Mouse (Mus musculus): ENCODE measurements at regions not wholly inside any gene's neighbourhood (a gene's known extent, or its start where the extent isn't known, plus 50 kb on each side); places are given as distances from the start of the nearest gene placed in this dataset.

DNA sequence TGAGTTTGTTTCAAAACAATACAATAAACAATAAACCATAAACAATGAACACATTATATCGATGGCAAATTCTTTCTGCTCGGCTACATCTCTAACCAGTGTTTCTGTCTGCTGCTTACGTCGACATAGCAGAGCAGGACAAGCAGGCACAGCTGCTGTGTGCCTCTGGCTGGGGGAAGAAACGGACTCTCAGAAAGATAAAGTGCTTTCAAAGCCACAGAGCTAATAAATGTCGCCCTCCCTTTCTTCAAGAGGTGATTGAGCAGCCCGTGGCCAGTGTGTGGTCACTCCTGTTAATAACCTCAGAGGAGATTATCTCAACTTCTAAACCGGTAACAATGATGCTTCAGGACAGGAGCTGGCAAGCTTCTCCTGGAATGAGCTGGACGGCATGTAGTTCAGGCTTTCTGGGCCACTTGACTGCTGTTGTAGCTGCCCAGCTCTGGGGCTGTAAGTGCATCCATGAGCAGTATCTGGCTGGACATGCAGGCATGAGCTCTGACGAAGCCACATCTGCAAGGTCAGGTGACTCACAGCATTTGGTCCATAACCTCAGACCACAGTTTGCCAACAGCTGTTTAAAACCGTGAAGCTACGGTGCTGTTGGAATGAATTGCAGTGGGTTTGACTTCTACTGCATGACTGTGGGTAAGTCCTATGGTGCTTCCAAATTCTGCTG lies 55.6 kb downstream of the Evx1 start:
- peaks cover 18% of the 10 kb centered on the region for H3K4me1 ChIP-seq (ENCODE audit: control insufficient read depth, insufficient read depth, low read length)
- H3K4me2 ChIP-seq (ENCODE audit: low read length): no peak overlapping the region
- H3K27me3 ChIP-seq (replicated peaks; ENCODE audit: control insufficient read depth, insufficient read depth, low read length): no peaks in the 10 kb centered on the region
- no peak for DNase-seq (ENCODE audit: low spot score)
- H3K9ac ChIP-seq (ENCODE audit: low read length): no peak overlapping the region
- no peak overlapping the region for H3K27ac ChIP-seq (ENCODE audit: low read depth, low read length)
- ATAC-seq: no peak
- 39% methylated on average over 12 of the region's 12 CpGs for WGBS
- H3K4me3 ChIP-seq (ENCODE audit: low read depth, low read length): no peak overlapping the region
- no peaks in the 10 kb centered on the region for H3K36me3 ChIP-seq (ENCODE audit: control insufficient read depth, insufficient read depth, low read length)
- H3K9me3 ChIP-seq (replicated peaks; ENCODE audit: control insufficient read depth, low read length): no peaks in the 10 kb centered on the region

DNA sequence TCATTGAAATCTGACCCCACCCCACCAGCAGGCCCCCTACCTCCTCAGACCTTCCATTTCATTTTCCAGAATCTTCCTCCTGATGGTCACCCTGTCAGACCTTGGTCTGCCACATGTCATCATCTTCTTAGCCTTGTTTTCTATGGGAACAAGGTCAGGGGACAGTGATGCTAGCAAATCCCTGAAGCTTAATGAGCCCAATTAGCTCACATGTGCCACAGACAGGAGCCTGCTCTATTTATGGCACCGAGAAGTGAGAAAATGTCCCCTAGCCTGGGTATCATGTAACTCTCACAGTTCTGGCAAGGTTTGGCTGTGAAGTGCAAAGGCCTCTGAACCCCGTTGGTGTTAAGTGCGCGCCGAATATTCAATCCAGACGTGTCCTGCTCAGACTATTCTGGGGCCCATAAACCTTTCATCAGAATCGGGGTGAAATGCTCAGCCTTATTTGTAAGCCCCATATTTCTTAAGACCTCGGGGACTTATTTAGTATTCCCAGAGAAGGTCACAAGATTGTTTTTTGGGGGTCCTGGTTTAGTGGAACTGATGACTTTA lies 57.6 kb downstream of the Evx1 start:
- no peak overlapping the region for H3K4me2 ChIP-seq (ENCODE audit: low read length)
- peaks cover 14% of the 10 kb centered on the region for H3K4me1 ChIP-seq (ENCODE audit: control insufficient read depth, insufficient read depth, low read length)
- DNase-seq (ENCODE audit: low spot score): no peak
- no peaks in the 10 kb centered on the region for H3K9me3 ChIP-seq (replicated peaks; ENCODE audit: control insufficient read depth, low read length)
- 78% methylated on average over 8 of the region's 8 CpGs for WGBS
- H3K9ac ChIP-seq (ENCODE audit: low read length): no peak overlapping the region
- no peaks in the 10 kb centered on the region for H3K36me3 ChIP-seq (ENCODE audit: control insufficient read depth, insufficient read depth, low read length)
- no peak for ATAC-seq
- no peak overlapping the region for H3K4me3 ChIP-seq (ENCODE audit: low read depth, low read length)
- no peak overlapping the region for H3K27ac ChIP-seq (ENCODE audit: low read depth, low read length)
- no peaks in the 10 kb centered on the region for H3K27me3 ChIP-seq (replicated peaks; ENCODE audit: control insufficient read depth, insufficient read depth, low read length)

DNA sequence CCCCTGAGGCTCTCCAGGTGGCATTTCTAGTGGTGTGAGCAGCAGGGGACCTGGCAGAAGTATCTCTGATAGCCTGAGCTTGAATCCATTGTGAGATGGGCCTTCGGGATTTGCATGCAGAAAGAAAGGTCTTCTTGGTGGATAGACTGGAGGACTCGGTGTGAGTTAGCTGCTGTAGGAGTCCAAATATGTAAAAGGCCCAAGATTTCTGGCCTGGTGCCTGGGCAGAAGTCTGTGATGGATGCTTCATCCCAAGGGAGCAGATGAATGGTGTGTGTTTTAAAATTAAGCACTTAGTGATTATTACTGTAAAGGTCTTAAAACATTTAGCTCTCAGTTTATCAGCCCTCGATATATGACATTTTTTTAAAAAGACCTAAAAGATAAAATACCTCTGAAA lies 65.8 kb downstream of the Evx1 start:
- no peak for DNase-seq (ENCODE audit: low spot score)
- H3K9ac ChIP-seq (ENCODE audit: low read length): no peak overlapping the region

DNA sequence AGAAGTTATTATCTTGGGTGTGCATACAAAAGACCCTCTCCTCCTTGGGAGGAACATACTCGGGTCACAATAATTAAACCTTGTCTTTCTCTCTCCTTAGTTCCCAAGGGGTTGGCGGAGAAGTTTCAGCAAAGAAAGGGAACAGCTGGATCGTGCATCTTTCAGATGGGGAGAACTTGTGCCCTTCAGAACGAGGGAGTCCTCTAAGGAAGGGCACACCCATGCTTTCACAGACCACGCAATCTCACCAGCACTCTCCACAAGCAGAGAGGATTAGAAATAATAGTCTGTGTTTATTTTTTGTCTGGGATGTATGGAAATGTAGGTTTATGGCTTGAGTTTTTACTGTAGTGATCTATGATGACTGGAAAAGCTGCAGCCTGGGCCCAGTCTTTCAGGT lies 66.3 kb downstream of the Evx1 start:
- no peaks in the 10 kb centered on the region for H3K27me3 ChIP-seq (replicated peaks; ENCODE audit: control insufficient read depth, insufficient read depth, low read length)
- no peak overlapping the region for H3K9ac ChIP-seq (ENCODE audit: low read length)
- H3K4me1 ChIP-seq (ENCODE audit: control insufficient read depth, insufficient read depth, low read length): no peaks in the 10 kb centered on the region
- no peak overlapping the region for H3K4me2 ChIP-seq (ENCODE audit: low read length)
- H3K4me3 ChIP-seq (ENCODE audit: low read depth, low read length): no peak overlapping the region
- H3K27ac ChIP-seq (ENCODE audit: low read depth, low read length): no peak overlapping the region
- no peak for ATAC-seq
- no peaks in the 10 kb centered on the region for H3K36me3 ChIP-seq (ENCODE audit: control insufficient read depth, insufficient read depth, low read length)
- no peaks in the 10 kb centered on the region; the same call in 1 of the 2 replicates for H3K9me3 ChIP-seq (replicated peaks; ENCODE audit: control insufficient read depth, low read length)
- no peak for DNase-seq (ENCODE audit: low spot score)
- WGBS: 69% methylated on average over 5 of the region's 5 CpGs

More for the DNA sequence above, 65.8 kb downstream of the Evx1 start:
- no peaks in the 10 kb centered on the region; the same call in 1 of the 2 replicates for H3K9me3 ChIP-seq (replicated peaks; ENCODE audit: control insufficient read depth, low read length)
- no peak for ATAC-seq
- H3K36me3 ChIP-seq (ENCODE audit: control insufficient read depth, insufficient read depth, low read length): no peaks in the 10 kb centered on the region
- H3K27me3 ChIP-seq (replicated peaks; ENCODE audit: control insufficient read depth, insufficient read depth, low read length): no peaks in the 10 kb centered on the region
- H3K4me1 ChIP-seq (ENCODE audit: control insufficient read depth, insufficient read depth, low read length): no peaks in the 10 kb centered on the region
- H3K27ac ChIP-seq (ENCODE audit: low read depth, low read length): no peak overlapping the region
- no peak overlapping the region for H3K4me3 ChIP-seq (ENCODE audit: low read depth, low read length)
- H3K4me2 ChIP-seq (ENCODE audit: low read length): no peak overlapping the region
- 83% methylated on average over 3 of the region's 3 CpGs for WGBS

DNA sequence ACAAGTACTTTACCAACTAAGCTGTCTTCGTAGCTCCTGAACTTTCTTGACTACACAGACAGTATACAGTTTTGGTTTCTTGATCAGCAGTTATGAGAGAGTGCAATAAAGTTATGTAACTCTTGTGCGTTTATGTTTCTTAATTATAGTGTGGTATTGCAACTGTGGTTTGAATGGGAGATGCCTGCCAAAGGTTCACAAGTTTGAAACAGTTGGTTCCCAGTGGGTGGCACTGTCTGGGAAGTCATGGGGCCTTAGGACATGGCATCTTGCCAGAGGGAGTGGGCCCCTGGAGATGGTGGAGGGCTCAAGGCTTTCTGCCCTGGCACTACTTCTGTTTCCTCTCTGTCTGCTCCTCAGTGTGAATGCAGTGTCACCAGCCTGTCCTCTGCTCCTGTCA lies 71.7 kb downstream of the Evx1 start:
- Histone ChIP-seq H3K9ac (ENCODE audit: low read length) (no peak overlapping the region), H3K36me3 (ENCODE audit: control insufficient read depth, insufficient read depth, low read length) (no peaks in the 10 kb centered on the region), H3K4me3 (ENCODE audit: low read depth, low read length) (no peak overlapping the region), H3K4me1 (ENCODE audit: control insufficient read depth, insufficient read depth, low read length) (no peaks in the 10 kb centered on the region), H3K9me3 (replicated peaks; ENCODE audit: control insufficient read depth, low read length) (no peaks in the 10 kb centered on the region; the same call in 1 of the 2 replicates), H3K27ac (ENCODE audit: low read depth, low read length) (no peak overlapping the region), H3K27me3 (replicated peaks; ENCODE audit: control insufficient read depth, insufficient read depth, low read length) (no peaks in the 10 kb centered on the region), H3K4me2 (ENCODE audit: low read length) (no peak overlapping the region)
- no peak for ATAC-seq
- DNase-seq (ENCODE audit: low spot score): no peak
- 93% methylated on average over 2 of the region's 2 CpGs for WGBS

DNA sequence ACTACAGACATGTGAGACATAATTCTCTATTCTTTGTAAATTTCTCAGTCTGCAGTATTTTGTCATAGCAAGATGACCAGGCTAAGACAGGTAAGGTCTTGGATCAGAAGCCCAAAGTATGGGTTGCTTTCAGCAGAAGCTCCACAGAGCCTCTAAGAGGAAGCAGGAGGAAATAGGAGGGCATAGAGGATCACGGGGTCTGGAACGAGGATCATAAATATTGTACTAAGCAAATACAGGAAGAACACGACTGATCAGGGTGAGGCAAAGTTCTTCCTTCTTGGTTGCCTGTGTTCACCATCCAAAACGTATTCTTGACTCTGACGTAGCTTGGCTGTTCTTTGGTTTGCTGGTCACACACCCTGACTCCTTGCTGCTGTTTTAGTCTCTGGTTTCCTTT lies 88.1 kb downstream of the Evx1 start:
- H3K4me3 ChIP-seq (ENCODE audit: low read depth, low read length): no peak overlapping the region
- H3K36me3 ChIP-seq (ENCODE audit: control insufficient read depth, insufficient read depth, low read length): no peaks in the 10 kb centered on the region
- ATAC-seq (no peak), DNase-seq (ENCODE audit: low spot score) (no peak)
- no peaks in the 10 kb centered on the region for H3K4me1 ChIP-seq (ENCODE audit: control insufficient read depth, insufficient read depth, low read length)
- H3K27me3 ChIP-seq (replicated peaks; ENCODE audit: control insufficient read depth, insufficient read depth, low read length): no peaks in the 10 kb centered on the region
- no peak overlapping the region for H3K27ac ChIP-seq (ENCODE audit: low read depth, low read length)
- no peak overlapping the region for H3K9ac ChIP-seq (ENCODE audit: low read length)
- no peaks in the 10 kb centered on the region for H3K9me3 ChIP-seq (replicated peaks; ENCODE audit: control insufficient read depth, low read length)
- 89% methylated on average over 5 of the region's 5 CpGs for WGBS
- H3K4me2 ChIP-seq (ENCODE audit: low read length): no peak overlapping the region

DNA sequence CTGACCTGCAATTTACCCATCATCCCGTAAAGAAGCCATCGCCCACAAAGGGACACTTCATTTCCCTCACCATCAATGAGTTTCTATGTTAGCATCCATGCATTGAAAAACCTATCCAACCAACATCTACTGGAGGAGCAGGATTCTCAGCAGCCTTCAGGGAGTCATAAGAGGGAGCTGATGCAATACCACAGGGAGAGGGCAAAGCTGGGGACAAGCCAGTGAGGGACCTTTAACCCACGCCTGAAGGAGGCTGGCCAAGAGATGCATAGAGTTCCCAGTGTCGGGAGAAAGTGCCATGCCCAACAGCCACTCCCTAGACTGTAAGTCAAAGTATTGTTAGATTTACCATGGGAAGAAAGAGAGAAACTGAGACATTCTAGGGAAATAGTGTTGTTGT lies 96.7 kb downstream of the Evx1 start:
- DNase-seq (ENCODE audit: low spot score) (no peak), ATAC-seq (no peak)
- Histone ChIP-seq H3K9ac (ENCODE audit: low read length) (no peak overlapping the region), H3K36me3 (ENCODE audit: control insufficient read depth, insufficient read depth, low read length) (no peaks in the 10 kb centered on the region), H3K4me1 (ENCODE audit: control insufficient read depth, insufficient read depth, low read length) (no peaks in the 10 kb centered on the region), H3K9me3 (replicated peaks; ENCODE audit: control insufficient read depth, low read length) (no peaks in the 10 kb centered on the region), H3K4me2 (ENCODE audit: low read length) (no peak overlapping the region), H3K4me3 (ENCODE audit: low read depth, low read length) (no peak overlapping the region), H3K27ac (ENCODE audit: low read depth, low read length) (no peak overlapping the region), H3K27me3 (replicated peaks; ENCODE audit: control insufficient read depth, insufficient read depth, low read length) (no peaks in the 10 kb centered on the region)
- 89% methylated on average over 4 of the region's 4 CpGs for WGBS

DNA sequence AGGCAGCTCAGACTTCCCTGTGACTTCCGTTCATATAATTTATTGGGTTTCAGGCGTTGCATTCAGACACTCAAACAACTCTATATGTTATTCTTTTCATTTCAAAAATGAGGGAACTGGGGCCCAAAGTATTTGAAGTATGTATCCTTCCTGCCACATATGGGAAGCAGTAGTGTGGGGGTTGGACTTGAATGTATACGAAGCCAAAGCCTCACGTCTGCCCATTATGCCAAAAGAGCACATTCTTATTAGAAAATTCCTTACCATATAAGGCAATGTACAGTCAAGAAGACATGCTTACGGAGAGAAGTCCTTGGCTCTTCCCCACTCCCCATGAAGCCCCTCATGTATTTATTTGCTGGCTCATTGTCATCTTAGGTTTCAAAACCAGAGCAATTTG lies 97.4 kb downstream of the Evx1 start:
- H3K36me3 ChIP-seq (ENCODE audit: control insufficient read depth, insufficient read depth, low read length): no peaks in the 10 kb centered on the region
- H3K4me1 ChIP-seq (ENCODE audit: control insufficient read depth, insufficient read depth, low read length): no peaks in the 10 kb centered on the region
- no peak overlapping the region for H3K9ac ChIP-seq (ENCODE audit: low read length)
- H3K4me2 ChIP-seq (ENCODE audit: low read length): no peak overlapping the region
- H3K9me3 ChIP-seq (replicated peaks; ENCODE audit: control insufficient read depth, low read length): no peaks in the 10 kb centered on the region
- H3K27me3 ChIP-seq (replicated peaks; ENCODE audit: control insufficient read depth, insufficient read depth, low read length): no peaks in the 10 kb centered on the region
- no peak overlapping the region for H3K27ac ChIP-seq (ENCODE audit: low read depth, low read length)
- ATAC-seq (no peak), DNase-seq (ENCODE audit: low spot score) (no peak)
- no peak overlapping the region for H3K4me3 ChIP-seq (ENCODE audit: low read depth, low read length)
- WGBS: 86% methylated on average over 5 of the region's 5 CpGs

DNA sequence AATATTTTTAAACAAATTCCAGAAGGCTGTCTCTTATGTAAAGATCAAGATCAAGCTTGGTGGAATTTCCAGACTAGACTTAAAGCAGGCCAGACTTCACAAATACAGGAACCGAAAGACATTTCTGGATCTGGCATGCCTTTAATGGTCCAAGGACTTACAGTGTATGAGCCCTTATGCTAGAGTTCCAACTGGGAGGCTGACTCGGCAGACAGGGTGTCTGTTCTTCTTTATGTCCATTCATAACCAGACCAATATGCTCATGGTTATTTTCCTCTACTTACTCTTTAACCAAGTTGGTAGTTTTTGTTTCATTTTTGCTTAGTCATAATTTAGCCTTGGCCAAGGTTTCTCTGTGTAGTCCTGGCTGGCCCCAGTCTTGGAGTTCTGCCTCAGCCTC lies 98.0 kb downstream of the Evx1 start:
- H3K4me3 ChIP-seq (ENCODE audit: low read depth, low read length): no peak overlapping the region
- H3K4me2 ChIP-seq (ENCODE audit: low read length): no peak overlapping the region
- DNase-seq (ENCODE audit: low spot score): no peak
- no peak overlapping the region for H3K27ac ChIP-seq (ENCODE audit: low read depth, low read length)
- 95% methylated on average over 2 of the region's 2 CpGs for WGBS
- no peak for ATAC-seq
- peaks cover under 1% of the 10 kb centered on the region for H3K4me1 ChIP-seq (ENCODE audit: control insufficient read depth, insufficient read depth, low read length)
- H3K36me3 ChIP-seq (ENCODE audit: control insufficient read depth, insufficient read depth, low read length): no peaks in the 10 kb centered on the region
- H3K9me3 ChIP-seq (replicated peaks; ENCODE audit: control insufficient read depth, low read length): no peaks in the 10 kb centered on the region
- H3K27me3 ChIP-seq (replicated peaks; ENCODE audit: control insufficient read depth, insufficient read depth, low read length): no peaks in the 10 kb centered on the region
- no peak overlapping the region for H3K9ac ChIP-seq (ENCODE audit: low read length)
